Mouse (Mus musculus) ES-E14 (cell line): ENCODE data around the gene Rassf2.

Source experiments
- CHD2 ChIP-seq: IDR thresholded peaks from 2 replicates; pipeline ENCODE4 v1.6.1; 2014; ENCODE audit warnings: mild to moderate bottlenecking, low read depth, low read length, inconsistent platforms
- MAFK ChIP-seq: IDR thresholded peaks from 2 replicates; pipeline ENCODE4 v1.6.1; 2014; ENCODE audit warnings: mild to moderate bottlenecking, low read depth, low read length, inconsistent platforms; ENCODE audit not compliant: insufficient read depth
- ZNF384 ChIP-seq: IDR thresholded peaks from 2 replicates; pipeline ENCODE4 v1.6.1; 2012; ENCODE audit warnings: low read depth, low read length, inconsistent platforms

- TF ChIP-seq MAFK (no peak), ZNF384 (no peak), CHD2 (no peak)
Observed at GRCm38 (mm10) chr2:131992487-131992886, 37.6 kb downstream of the Rassf2 start.
